Mouse (Mus musculus): ENCODE results near the gene Card10.

DNA sequence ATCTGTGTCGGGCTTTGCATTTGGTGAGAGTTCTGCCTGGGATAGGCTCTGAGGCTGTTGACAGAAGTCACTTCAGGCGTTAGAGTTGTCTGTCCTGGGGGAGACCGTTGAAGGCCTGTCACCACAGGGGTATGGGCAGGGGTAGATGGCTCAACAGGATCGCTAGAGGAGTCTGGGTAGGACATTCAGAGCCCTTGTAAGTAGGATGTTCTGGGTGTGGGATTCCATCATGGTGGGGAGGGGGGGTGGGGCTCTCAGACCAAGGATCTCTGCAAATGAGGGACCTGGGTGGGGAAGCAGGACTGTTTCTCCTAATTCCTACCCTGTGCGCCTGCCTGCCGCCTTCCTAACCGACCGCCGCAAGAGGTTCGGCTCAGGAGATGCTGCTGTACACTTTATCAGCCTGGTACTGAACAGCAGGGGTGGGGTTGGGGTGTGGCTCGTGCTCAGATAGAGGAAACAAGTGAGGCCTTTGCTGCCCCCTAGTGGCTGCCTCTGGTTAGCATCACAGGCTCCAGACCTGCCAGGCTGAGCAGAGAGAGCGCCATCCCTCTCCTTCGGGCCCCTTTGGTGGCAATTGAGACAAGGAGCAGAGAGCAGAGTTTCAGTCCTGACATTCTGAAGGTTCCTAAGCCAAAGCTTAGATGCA is 48.8 kb upstream of the Card10 start:
- TF ChIP-seq CTCF (IDR thresholded peaks at IDR 0.05; ENCODE audit: extremely low read depth, insufficient read depth, insufficient read length, insufficient replicate concordance) (peak; percentile 85), POLR2A (IDR thresholded peaks at IDR 0.05; ENCODE audit: low read depth, low read length) (no peak)

All from spleen, adult 2 months (tissue).